In genomic region chr17:63391506-63391905, GRCm38 (mm10) we compare ENCODE assay signal across 25 mouse cellular contexts.
DNase-seq lines count a peak whose midpoint lies in the region; ATAC-seq and TF ChIP-seq lines count a peak whose summit lies in the region.
"Had no signal": no experiment of that assay in that cellular context is flagged by ENCODE, and none has a peak within 500 bp of the region (broad histone marks: within the 10 kb centered on the region; RNA-seq: fewer than 3 reads in every experiment).

No protein-coding gene starts in this region.

- peaks cover 3% of the 10 kb centered on the region; the same call in 1 of the 2 replicates for H3K79me2 ChIP-seq in liver, adult 2 months (ENCODE audit: control insufficient read depth, insufficient read depth, low read length)

- peak; percentile 27 for DNase-seq in kidney, adult 18-20 months
- DNase-seq in kidney, postnatal 14 days = no peak
- DNase-seq in liver, adult 2 months (ENCODE audit: extremely low read depth, low read depth, low spot score) = peak; percentile 98
- DNase-seq in liver = no peak
- peak; percentile 48 to 52 for DNase-seq in kidney, postnatal 36 days
- no peak for DNase-seq in adrenal gland, adult (ENCODE audit: inconsistent age in 2 of 2, low spot score in 1 of 2)
- no peak for DNase-seq in forebrain, embryonic 11.5 days (ENCODE audit: low spot score)
- DNase-seq: adrenal gland, postnatal 14 days; cerebellum, adult 11 months; cerebellum, adult 9-10 months; cerebellum, postnatal 36 days; gastrocnemius, postnatal 10 days; heart, postnatal 36 days; lung, postnatal 4 days; thymus, postnatal 4 days had no signal

- WGBS in liver, adult 2 months = 21% methylated on average over 4 of the region's 4 CpGs
- WGBS in forebrain, embryonic 11.5 days = 87% methylated on average over 4 of the region's 4 CpGs

- H3K36me3 ChIP-seq in liver, adult 2 months (ENCODE audit: control insufficient read depth, insufficient read depth, low read length) = no peaks in the 10 kb centered on the region; the same call in 1 of the 2 replicates
- H3K36me3 ChIP-seq in forebrain, embryonic 11.5 days (ENCODE audit: control insufficient read depth, insufficient read depth, low read length) = no peaks in the 10 kb centered on the region
- H3K36me3 ChIP-seq: forebrain, embryonic 15.5 days; hindbrain, embryonic 13.5 days; limb, embryonic 13.5 days; midbrain, embryonic 12.5 days; neural tube, embryonic 13.5 days had no signal

- TF ChIP-seq POLR2A in liver, adult 2 months (IDR thresholded peaks at IDR 0.05; ENCODE audit: extremely low read depth, insufficient read depth, low read length) = no peak

- no peak for ATAC-seq in forebrain, embryonic 11.5 days (replicated peaks; ENCODE audit: low FRiP score)
- ATAC-seq: forebrain, embryonic 15.5 days; intestine, embryonic 16.5 days had no signal

- no peak overlapping the region for H3K4me2 ChIP-seq in forebrain, embryonic 11.5 days (ENCODE audit: low read depth, low read length, severe bottlenecking)
- H3K4me2 ChIP-seq: forebrain, embryonic 15.5 days; heart, embryonic 11.5 days; hindbrain, embryonic 13.5 days; limb, embryonic 13.5 days; midbrain, embryonic 12.5 days; neural tube, embryonic 13.5 days had no signal

- no peak overlapping the region for H3K4me3 ChIP-seq in liver, adult 2 months (ENCODE audit: insufficient read depth, low read depth, low read length)
- H3K4me3 ChIP-seq in forebrain, embryonic 11.5 days (ENCODE audit: low read depth, low read length) = no peak overlapping the region
- H3K4me3 ChIP-seq: forebrain, embryonic 15.5 days; hindbrain, embryonic 13.5 days; left cerebral cortex, adult 2 months; limb, embryonic 13.5 days; megakaryocyte, embryonic 14.5 days; midbrain, embryonic 12.5 days; neural tube, embryonic 13.5 days had no signal

- no peak overlapping the region for H3K9ac ChIP-seq in liver, adult 2 months (ENCODE audit: low read depth, low read length)
- no peak overlapping the region for H3K9ac ChIP-seq in forebrain, embryonic 11.5 days (ENCODE audit: low read length)
- H3K9ac ChIP-seq: forebrain, embryonic 15.5 days; hindbrain, embryonic 13.5 days; limb, embryonic 13.5 days; midbrain, embryonic 12.5 days; neural tube, embryonic 13.5 days had no signal

- no peaks in the 10 kb centered on the region for H3K9me3 ChIP-seq in forebrain, embryonic 11.5 days (ENCODE audit: control insufficient read depth, low read length)
- H3K9me3 ChIP-seq: forebrain, embryonic 15.5 days; hindbrain, embryonic 13.5 days; limb, embryonic 13.5 days; megakaryocyte, embryonic 14.5 days; midbrain, embryonic 12.5 days; neural tube, embryonic 13.5 days had no signal

- H3K27me3 ChIP-seq in liver, adult 2 months (ENCODE audit: control insufficient read depth, insufficient read depth, low read length) = no peaks in the 10 kb centered on the region
- no peaks in the 10 kb centered on the region for H3K27me3 ChIP-seq in forebrain, embryonic 11.5 days (ENCODE audit: control insufficient read depth, insufficient read depth, low read length)
- H3K27me3 ChIP-seq: CH12.LX; forebrain, embryonic 15.5 days; hindbrain, embryonic 13.5 days; limb, embryonic 13.5 days; megakaryocyte, embryonic 14.5 days; midbrain, embryonic 12.5 days; neural tube, embryonic 13.5 days had no signal

- TF ChIP-seq CTCF in liver, adult 2 months (IDR thresholded peaks at IDR 0.05; ENCODE audit: low read depth, low read length) = no peak

- peaks cover 15% of the 10 kb centered on the region for H3K4me1 ChIP-seq in liver, adult 2 months (ENCODE audit: control insufficient read depth, insufficient read depth, low read length)
- H3K4me1 ChIP-seq in forebrain, embryonic 11.5 days (replicated peaks; ENCODE audit: control insufficient read depth, insufficient read depth, low read length) = no peaks in the 10 kb centered on the region
- H3K4me1 ChIP-seq: forebrain, embryonic 15.5 days; hindbrain, embryonic 13.5 days; limb, embryonic 13.5 days; midbrain, embryonic 12.5 days; neural tube, embryonic 13.5 days had no signal

- H3K27ac ChIP-seq in liver, adult 2 months (replicated peaks; ENCODE audit: insufficient read depth, low read depth, low read length) = peak overlapping the region; percentile 35
- no peak overlapping the region for H3K27ac ChIP-seq in forebrain, embryonic 11.5 days (ENCODE audit: low read depth, low read length)
- H3K27ac ChIP-seq: forebrain, embryonic 15.5 days; hindbrain, embryonic 13.5 days; left cerebral cortex, adult 2 months; limb, embryonic 13.5 days; midbrain, embryonic 12.5 days; neural tube, embryonic 13.5 days had no signal

Comparison
In these comparisons a context has a peak if more than half of its experiments do, and no peak if none do; other contexts are left out.
1. DNase-seq: peak in kidney, adult 18-20 months (single experiment), liver, adult 2 months (single experiment) and kidney, postnatal 36 days (2 of 2); none in kidney, postnatal 14 days (single experiment), liver (single experiment), adrenal gland, adult (0 of 2) and forebrain, embryonic 11.5 days (single experiment).